Mouse (Mus musculus) c-Kit-positive CD71-positive TER-119-positive erythroid progenitor cells, embryonic 14.5 days (primary cell): ENCODE measurements at regions not wholly inside any gene's neighbourhood (a gene's known extent, or its start where the extent isn't known, plus 50 kb on each side); places are given as distances from the start of the nearest gene placed in this dataset.

ENCODE experiments used
- DNase-seq: peaks from one replicate; pipeline ENCODE4 v3.0.0-alpha.2; 2013; ENCODE audit warnings: low spot score

DNA sequence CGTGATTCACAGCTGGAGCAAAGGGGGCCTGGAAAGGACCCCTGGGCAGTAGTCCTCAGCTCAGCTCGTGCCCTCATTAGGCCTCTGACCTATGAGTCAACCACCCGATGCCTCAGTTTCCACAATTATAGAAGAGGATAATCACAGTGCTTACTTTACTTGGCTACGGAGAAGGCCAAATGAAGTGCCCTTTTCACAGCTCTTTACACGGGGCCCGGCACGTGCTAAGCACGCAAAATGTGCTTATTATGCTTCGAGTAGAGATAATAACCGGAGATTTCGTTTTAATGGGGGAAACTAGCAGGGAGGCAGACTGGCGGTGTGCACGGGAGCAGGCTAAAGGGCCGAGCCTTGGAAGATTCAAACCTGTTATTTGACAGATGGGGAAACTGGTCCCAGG lies 102.4 kb upstream of the Jun start:
- no peak for DNase-seq

DNA sequence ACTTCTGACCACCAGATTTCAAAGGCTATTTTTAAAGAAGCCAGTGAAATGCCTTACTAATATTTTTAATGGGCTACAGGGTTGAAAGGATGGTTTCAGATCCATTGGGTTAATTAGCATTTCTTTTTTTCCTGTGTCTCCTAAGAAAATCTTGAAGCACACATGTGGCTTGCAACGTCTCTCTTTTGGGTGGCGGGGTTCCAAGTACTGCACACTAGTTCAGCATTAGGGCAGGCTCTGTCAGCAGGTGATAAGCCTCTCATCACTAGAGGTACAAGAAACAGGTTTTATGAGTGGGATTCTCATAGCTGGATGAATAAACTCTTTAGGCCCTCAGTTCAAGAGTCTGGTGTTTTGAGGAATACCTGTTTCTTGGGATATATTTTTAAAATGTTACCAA lies 103.2 kb upstream of the Jun start:
- DNase-seq, result peak; percentile 77

DNA sequence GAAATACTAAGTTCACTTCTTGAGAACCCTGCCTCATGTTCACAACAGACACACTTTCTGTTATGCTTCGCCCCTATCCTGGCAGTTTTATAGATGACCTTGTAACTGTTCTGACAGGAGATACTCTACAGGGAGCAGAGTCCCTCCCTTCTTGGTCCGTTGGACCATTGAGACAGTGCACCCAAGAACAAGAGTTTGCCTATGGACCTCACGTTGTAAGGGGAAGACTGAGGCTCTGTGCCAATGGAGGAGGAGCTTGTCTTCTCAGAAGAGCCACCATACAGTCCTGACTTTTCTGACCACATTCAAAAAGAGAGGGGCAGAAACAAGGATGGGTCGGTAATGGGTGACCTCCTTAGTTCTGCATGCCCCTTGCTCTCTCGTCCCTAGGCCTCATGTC lies 103.8 kb upstream of the Jun start:
- DNase-seq, result no peak

DNA sequence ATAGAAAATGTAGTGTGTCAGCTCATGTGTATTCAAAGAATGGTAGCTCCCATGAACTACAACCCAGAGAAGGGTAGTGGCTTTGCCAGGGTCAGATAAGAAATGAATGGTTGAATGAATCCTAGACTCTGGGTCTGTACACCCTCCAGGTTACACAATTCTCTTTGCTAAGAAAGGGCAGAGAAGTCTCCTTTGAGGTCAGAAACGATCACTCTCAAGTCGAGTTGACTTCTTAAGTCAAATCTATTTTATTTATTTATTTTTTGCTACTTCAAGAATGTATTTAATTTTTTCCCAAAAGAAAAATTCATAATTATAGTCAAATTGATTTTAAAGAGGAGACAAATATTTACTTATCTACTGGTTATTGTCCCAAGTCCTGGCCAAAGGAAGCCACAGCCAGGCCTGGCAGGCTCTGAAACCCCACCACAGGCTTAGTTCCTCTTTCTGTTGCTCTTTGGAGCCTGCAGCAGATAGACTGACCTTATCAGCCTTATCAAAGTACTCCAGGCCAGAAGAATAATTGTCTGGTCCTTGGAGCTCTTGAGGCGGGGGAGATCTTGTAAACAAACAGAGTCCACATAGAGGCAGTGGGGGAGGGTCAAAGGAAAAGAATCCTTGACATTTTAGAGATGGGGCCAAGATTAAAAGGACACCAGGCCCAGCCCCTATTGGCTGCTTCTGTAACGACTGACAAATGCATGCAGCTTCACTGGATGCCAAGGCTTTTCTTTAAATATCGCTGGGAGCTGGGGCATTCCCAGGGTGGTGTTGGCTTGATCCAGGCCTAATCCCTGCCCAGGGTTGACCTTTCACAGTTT lies 104.6 kb upstream of the Jun start:
- peak; percentile 69 for DNase-seq

DNA sequence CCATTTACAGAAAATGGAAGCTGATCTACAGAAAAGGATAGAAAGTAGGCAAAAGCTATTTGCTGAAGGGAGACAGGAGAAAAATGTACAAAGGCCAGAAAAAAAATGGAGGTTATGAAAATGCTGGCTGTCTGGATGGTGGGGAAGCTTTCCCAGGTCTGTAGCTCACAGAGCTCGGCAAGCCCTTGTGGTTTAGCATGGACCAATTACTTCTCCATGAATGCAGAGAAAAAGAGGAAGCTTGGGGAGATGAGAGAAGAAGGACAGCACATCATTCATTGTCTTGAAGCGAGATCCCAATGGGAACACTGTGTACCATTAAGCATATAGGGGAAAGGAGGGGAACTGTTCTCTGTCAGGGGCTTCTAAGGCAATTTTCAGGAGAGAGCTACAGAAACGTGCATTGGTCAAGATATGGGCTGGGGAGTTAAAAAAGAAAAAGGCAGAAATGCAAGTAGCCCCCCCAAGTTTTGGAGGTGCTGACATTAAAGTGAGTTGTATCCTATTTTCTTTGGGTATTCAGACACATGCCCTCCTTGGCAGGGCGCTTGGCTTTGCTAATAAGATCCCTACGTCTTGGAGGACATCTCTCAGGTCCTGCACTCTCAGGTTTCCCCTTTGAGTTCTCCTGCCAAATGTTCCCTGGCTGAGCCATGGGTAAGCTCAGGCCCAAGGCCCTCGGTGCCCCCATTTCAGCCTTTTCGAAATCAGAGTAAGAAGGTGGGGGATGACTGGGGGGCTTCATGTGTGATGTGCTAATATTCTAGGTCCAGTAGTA lies 105.8 kb upstream of the Jun start:
- DNase-seq, result no peak

DNA sequence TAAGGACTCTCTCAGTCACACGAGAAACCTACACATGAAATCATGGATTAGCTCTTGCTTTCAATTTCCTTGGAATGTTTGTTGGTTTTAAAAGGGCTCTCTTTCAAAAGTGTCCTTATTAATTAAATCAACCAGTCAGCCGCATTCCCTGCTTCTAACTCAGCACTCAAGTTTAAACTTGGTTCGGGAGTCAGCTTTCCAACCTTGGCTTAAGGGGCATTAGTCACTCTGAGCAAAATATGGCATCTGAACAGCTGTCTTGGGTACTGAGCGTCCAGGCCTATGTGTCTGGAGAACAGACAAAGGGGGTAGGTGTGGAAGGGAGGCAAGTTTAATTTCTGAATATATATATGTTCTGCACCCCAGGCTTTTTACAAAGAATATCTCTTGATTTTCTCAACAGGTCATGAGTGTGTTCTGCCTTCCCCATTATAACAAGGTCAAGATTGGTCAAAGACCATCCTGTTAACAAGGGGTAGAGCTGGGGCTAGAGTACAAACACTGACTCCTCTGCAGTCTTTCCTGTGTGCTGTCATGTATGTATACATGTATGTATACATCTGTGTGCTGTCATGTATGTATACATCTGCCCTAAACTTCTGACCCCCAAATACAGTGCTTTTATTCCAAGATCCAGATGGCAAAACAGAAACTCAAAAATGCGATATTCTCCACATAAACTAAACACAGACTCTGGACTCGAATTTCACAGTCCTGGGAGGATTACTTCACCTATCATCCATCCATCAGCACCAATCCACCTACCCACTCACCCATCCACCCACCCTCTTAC lies 106.8 kb upstream of the Jun start:
- DNase-seq, result no peak

DNA sequence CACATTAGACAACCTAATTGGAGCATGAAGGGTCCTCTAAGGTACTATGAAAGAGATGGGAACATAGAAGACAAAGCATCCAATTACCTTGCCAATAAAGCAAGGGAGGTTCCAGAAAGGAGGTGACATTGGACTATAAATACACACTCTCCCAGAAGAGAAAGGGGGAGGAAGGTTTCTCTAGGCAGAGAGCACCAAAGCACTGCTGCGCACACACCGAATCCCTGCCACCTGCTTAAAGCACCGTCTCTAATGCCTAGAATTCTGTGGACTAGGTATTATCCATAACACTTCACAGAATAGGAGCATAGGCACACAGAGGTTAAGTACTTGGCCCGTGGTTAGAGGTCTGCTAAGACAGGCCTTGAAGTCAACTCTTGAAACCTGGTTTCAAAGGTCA lies 107.8 kb upstream of the Jun start:
- DNase-seq, result no peak

DNA sequence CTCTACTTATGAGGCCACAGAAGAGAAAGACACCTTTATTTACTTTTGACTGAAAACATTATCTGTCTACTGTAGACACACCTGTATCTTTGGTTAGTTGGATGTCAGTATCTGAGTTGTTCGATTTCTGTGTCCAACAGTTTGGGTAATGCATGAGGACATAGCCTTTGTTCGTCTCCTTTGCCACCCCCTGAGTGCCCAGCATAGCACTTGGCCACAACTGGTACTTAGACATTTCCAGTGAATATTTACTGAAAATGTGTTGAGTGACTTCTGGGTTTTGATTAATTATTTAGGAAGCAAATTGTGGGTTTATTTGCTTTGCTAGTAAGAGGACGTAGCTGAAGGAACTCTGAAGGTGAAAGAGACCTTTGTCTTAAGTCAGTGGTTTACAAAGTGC lies 108.4 kb upstream of the Jun start:
- DNase-seq, result no peak

DNA sequence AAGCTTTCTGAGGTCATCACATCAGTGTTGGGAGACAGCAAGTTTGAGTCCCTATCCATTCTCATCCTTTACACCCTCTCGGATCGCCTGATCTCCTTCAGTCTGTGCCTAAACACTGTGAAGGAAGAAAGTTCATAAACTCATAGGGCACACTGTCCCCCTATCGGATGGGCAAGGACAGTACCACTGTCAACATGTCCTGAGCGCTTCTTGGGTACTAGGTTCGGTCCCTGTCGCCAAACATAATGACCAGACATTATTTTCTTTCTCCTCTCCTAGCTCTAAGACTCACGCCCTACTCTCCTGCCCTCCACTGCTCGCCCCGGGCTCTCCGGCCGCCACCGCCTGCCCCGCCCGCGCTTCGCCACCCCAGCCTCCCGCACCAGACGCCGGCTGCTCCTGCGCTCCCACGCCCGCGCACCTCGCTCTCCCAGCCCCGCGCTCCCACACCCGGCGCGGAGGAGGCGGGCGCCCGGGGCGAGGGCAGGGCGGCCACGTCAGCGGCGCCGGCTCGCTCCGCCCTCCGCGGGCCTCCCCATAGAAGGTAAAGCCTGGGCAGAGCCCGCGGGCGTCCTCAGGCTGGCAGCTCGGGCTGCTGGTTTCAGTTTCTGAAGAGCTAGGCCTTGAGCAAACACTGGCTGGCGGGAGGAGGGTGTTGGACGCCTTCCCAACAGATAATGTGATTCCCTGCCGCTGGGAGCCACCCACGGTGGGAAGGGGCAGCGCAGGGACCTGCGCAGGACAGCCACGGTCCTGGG lies 109.1 kb upstream of the Jun start:
- DNase-seq, result peak; percentile 84

DNA sequence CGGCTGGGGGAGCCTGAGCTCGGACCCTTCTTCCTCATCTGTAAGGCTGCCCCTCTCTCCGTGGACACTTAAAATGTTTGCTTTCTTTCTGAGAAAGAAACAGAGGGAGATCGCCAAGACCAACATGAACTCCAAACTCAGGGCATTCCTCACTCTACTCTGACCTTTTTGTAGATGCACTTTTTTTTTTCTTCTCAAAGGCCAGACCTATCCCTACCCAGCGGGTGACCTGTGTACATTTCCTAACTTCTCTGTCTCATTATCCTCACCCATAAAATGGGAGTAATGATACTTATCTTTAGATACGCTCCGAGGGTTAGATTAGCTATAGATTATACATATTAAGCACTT lies 109.6 kb upstream of the Jun start:
- DNase-seq, result no peak

DNA sequence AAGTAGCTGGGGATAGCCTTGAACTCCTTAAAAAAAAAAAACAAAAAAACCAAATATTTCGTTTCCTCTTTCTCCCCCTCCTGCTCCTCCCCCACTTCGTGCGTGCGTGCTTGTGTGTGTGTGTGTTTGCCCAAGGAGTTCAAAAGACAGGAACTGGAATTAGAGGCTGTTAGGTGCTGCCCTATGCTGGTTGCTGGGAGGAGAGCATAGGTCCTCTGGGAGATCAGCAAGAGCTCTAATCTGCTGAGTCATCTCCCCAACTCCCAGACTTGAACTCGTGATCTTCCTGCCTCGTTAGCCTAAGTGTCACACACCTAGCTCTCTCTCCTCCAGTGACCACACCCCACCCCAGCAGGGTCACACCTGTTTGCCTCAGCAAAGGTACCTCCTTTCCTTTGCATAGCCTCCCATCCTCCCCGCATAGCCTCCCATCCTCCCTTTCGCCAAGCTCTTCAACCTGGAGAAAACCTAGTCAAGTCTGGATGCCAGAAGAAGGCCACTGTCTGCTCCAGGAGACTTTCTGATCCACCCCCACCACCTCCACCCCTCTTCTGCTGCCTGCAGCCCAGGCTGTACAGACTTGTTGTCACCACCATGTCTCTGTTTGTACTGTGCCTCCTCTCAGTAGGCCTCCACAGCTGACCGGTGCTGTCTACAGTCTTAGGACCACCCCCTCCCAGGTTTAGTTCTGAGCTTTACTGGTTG lies 110.5 kb upstream of the Jun start:
- DNase-seq, result peak; percentile 66

DNA sequence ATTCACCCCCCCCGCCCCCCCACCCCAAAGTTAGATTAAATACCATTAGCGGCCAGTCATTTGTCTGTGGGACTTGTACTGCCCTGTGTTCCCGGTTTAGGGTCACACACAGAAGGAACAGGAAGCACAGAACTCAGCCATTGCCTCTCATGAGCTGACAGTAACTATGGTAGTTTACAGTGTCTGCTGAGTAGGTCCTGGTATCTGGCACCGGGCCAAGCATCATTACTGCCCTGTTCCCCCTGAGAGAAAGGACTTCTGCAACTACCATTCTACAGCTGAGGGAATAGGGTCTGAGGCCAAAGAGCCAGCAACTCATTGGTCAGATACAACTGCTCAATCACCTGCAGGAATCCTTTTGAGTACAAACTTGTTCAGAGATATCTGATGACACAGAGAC lies 111.4 kb upstream of the Jun start:
- no peak for DNase-seq

DNA sequence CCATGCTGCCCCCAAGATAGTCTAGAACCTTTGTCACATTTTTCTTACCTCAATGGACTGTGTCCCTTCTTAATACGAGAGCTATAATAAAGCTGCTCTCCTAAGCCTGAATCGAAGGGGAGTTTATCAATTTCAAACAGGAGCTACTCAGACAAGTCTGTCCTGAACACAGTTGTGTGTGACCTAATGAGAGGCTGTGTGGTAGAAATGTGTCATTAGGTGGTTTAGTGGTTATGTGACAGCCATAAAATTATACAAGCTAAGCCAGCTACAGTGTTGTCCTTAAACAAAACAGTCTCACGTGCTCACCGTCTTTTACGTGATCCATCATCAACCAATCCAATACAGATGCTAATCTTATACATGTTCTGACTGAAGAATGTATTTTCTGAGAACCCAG lies 114.5 kb upstream of the Jun start:
- DNase-seq, result no peak

DNA sequence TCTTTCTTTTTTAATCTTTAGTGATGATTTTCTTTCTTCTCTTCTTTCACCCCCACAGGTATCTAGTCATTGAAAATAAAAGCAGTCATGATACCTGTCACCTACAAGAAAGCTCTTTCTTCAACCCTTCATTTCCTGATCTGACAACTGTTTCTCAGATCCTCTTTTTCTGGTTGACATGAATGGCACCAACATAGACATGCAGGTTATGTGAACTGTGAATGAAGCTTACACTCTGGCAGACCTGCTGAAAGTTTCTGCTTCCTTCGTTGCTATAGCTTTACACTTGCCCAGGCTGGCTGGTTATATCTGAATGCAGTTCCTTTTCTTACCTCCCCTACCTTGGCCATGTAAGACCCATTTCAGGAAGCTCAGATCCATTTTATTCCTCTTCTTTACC lies 115.2 kb upstream of the Jun start:
- no peak for DNase-seq

DNA sequence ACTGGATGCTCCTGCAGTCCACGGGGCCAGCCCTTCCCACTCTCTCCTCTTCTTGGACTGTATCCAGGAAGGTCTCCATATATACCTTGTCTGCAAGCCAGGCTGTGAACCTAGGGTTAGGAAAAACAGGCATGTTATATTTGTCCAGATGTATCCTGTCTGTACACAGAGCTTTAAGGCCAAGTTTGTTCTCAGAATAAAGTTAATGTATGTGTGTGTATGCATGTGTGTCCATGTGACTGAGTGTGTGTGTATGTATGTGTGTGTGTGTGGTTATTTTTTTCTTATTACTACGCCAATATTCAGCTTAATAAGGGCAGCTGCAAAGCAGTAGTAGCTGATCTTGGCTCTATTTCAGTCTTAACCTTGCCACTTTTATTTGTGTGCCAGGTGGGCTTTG lies 117.7 kb upstream of the Jun start:
- no peak for DNase-seq

DNA sequence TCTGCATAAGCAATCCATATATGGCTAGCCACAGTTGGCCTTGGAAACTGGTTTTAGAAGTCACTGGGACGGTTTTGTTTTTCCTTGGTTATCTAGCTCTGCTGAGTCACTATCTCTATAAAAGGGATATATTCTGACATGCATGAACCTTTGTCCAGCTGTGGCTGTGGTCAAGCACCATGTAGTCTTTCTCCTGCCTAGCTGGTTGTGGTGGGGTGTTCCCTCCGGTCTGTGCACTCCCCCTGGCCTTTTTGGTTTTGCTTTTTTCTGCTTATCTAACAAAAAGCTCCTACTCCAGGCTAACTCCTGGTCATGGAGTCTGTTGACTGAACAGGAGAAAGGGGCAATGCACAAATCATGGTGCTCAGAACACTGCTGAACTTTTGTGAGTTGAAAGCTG lies 125.7 kb upstream of the Jun start:
- DNase-seq, result no peak

DNA sequence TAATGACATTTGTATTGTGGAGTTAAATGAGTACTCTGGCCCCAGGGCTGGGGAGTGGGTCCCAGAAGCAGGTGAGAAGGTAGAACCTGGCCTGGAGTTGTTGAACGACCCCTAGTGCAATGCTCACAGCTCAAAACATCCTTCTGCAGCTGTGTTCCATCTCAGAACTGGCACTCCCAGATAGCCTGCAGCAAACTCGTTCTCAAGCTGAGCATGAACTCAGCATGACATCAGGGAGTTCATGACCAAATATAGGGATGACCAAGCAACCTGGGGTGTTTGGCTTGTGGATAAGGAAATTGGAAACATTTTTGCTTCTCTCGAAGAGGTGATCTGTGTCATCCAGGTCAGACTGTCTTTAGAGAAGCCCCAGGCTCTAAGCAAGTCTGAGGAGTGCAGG lies 126.4 kb upstream of the Jun start:
- no peak for DNase-seq

DNA sequence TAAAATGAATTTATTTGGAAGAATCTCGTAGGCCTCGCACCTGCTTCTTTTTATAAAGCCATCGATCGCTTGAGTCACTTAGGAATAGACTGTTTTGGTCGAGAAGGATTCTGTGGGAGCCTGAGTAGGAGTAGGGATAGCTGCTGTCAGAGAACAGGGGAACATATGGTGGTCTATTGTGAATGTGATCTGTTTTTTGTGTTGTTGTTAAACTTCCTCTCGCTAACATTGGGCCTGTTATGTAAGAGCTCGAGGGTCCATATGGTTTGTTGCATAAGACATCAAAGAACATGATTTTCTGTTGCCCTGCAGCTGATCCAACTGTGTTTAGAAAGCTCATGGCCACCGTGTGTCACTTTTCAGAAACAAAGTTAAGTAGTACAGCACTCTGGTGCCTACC lies 126.9 kb upstream of the Jun start:
- no peak for DNase-seq

DNA sequence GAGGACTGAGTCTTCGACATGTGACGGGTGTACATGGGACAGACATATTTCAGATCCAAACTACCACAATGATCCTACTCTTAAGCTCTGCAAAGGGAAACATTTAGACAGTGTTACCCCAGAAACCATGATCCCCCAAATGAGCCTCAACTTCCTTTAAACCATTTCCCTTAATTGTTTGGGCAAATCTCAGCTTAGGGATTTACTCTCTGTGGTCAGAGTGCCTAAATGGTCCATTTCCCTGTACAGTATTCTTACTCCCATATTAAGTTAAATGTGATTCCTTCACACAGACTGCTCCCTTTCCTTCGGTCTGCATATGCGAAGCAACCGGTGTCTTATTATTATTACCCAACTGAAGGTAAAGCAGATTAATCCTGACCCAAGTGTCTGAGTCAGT lies 128.4 kb upstream of the Jun start:
- no peak for DNase-seq

DNA sequence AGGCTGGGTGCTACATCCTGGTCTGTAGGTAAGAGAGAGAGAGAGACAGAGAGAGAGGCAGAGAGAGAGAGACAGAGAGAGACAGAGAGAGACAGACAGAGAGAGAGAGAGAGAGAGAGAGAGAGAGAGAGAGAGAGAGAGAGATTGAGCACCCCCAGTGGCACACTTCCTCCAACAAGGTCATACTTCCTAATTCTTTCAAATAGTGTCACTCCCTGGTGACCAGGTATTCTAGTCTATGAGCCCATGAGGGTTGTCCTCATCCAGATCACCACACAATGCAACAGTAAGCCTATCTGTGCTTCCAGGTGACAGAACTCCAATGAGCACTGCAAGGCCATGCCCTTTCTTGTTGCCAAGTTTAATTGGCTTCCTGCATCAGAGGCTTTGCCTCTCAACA lies 129.0 kb upstream of the Jun start:
- no peak for DNase-seq

DNA sequence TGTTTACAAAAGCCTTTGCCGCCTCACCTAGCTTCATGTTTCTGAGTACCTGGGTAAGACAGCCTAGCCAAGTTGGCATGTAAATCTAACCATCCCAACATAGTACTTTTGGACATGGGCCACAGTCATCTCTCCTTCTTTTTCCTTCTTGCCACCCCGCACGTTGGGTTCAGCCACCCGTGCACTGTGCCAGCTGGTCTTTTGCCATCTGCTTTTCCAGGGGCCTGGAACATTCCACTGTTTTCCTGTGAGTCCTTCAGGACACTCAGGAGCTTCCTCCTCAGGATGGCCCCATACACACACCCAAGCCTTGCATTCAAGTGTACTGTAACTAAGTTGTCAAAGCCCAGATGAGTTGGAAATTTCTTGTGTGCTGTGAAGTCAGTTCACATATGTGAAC lies 132.2 kb upstream of the Jun start:
- DNase-seq, result no peak
